Mouse (Mus musculus) limb, embryonic 11.5 days (tissue): ENCODE results near the gene Stap1. TPM values are rescaled to one million over a fixed set of nuclear protein-coding genes. Genes with fewer than 3 reads are reported as not detected.

ENCODE experiments used
- ATAC-seq: fragments of 200-750 bp; cut with Nextera tagmentation; 2 replicates; pipeline ENCODE4 v1.8.0; 2017; ENCODE audit warnings: low read depth; ENCODE audit not compliant: insufficient number of reproducible peaks, low FRiP score, low TSS enrichment
- DNase-seq: peaks from one replicate; pipeline ENCODE4 v3.0.0-alpha.2; 2015; ENCODE audit warnings: low spot score
- H3K27ac ChIP-seq: fragments of 300-500 bp; sonication (generic); replicated peaks from 2 replicates; pipeline ENCODE4 v1.5.1; 2014; ENCODE audit warnings: low read depth, mild to moderate bottlenecking, low read length
- H3K27me3 ChIP-seq: fragments of 300-500 bp; sonication (generic); 2 replicates; pipeline ENCODE4 v1.6.1; 2014; ENCODE audit warnings: mild to moderate bottlenecking, low read length, mixed read lengths; ENCODE audit not compliant: control insufficient read depth, insufficient read depth
- H3K36me3 ChIP-seq: fragments of 300-500 bp; sonication (generic); 2 replicates; pipeline ENCODE4 v1.6.1; 2014; ENCODE audit warnings: mild to moderate bottlenecking, low read length, moderate library complexity, mixed read lengths; ENCODE audit not compliant: control insufficient read depth, insufficient read depth
- H3K4me1 ChIP-seq: fragments of 300-500 bp; sonication (generic); 2 replicates; pipeline ENCODE4 v1.6.1; 2014; ENCODE audit warnings: low read length, mixed read lengths; ENCODE audit not compliant: control insufficient read depth, insufficient read depth
- H3K4me2 ChIP-seq: fragments of 300-500 bp; sonication (generic); 2 replicates; pipeline ENCODE4 v1.6.1; 2014; ENCODE audit warnings: low read depth, mild to moderate bottlenecking, moderate library complexity; ENCODE audit not compliant: severe bottlenecking
- H3K4me3 ChIP-seq: fragments of 300-500 bp; sonication (generic); 2 replicates; pipeline ENCODE4 v1.5.1; 2014; ENCODE audit warnings: low read depth, low read length
- H3K9ac ChIP-seq: fragments of 300-500 bp; sonication (generic); 2 replicates; pipeline ENCODE4 v1.6.1; 2014; ENCODE audit warnings: mild to moderate bottlenecking, low read length
- H3K9me3 ChIP-seq: fragments of 300-500 bp; sonication (generic); 2 replicates; pipeline ENCODE4 v1.6.1; 2016; ENCODE audit warnings: low read length; ENCODE audit not compliant: control insufficient read depth
- WGBS: fragments of 180-500 bp; shearing (Covaris S2); extraction: QIAGEN DNeasy Blood & Tissue Kit; methylation state at CpG from one replicate; pipeline ENCODE4 v1.1.7; 2014; 5-methylcytosine and 5-hydroxymethylcytosine counted together
- polyA plus RNA-seq: library from polyadenylated mRNA; unstranded; fragments of >200 nt; fragmentation: Nextera tagmentation; extraction: Ambion mirVana; gene quantifications from 2 replicates; pipeline ENCODE4 v1.2.1, GENCODE M21; 2014

The Stap1 gene
- polyA plus RNA-seq, 1 experiment from 2014 or later = 0.12 TPM

DNA sequence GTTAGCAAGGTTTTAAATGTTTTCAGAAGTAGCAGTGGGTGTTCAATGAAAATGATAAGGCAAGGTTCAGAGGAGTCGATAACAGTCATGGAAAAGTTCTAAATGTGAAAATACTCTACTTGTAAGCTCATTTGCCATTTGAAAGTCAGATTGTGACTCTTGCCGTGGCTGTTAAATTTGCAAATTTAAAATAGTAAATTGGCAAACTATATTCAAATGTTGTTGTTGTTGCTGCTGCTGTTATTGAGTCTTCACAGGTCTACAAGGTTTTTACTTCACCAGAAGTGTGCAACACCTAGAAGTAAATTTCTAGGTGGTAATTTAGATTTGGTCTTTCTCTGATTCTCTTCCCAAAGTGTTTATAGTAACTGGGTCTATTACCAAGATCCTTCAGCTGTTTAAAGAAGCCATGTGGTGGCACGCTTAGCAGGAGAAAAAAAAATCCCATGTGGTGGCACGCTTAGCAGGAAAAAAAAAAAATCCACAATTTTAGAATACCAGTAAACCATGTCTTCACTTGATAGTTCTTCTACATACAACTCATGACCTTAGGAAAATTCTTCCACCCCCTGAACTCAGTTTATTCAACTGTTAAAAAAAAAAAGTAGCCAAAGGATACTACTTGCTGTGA lies 1.3 kb downstream of the Stap1 start:
- Histone ChIP-seq H3K4me2 (no peak overlapping the region), H3K4me1 (no peaks in the 10 kb centered on the region), H3K36me3 (no peaks in the 10 kb centered on the region), H3K27ac (no peak overlapping the region), H3K27me3 (no peaks in the 10 kb centered on the region), H3K9me3 (no peaks in the 10 kb centered on the region), H3K4me3 (no peak overlapping the region), H3K9ac (no peak overlapping the region)
- no peak for ATAC-seq
- WGBS = 85% methylated on average over 4 of the region's 4 CpGs
- DNase-seq = no peak

GRCm38 (mm10) chr5:86078720-86079334 lies 7.3 kb downstream of the Stap1 start:
- ATAC-seq = no peak
- Histone ChIP-seq H3K9ac (no peak overlapping the region), H3K4me2 (no peak overlapping the region), H3K27me3 (no peaks in the 10 kb centered on the region), H3K9me3 (no peaks in the 10 kb centered on the region), H3K36me3 (no peaks in the 10 kb centered on the region), H3K4me1 (no peaks in the 10 kb centered on the region), H3K4me3 (no peak overlapping the region), H3K27ac (no peak overlapping the region)
- DNase-seq = no peak
- 74% methylated on average over 3 of the region's 3 CpGs for WGBS

GRCm38 (mm10) chr5:86083987-86084386 lies 12.4 kb downstream of the Stap1 start:
- WGBS = 85% methylated on average over 6 of the region's 6 CpGs
- no peak overlapping the region for H3K4me2 ChIP-seq
- ATAC-seq = no peak
- no peaks in the 10 kb centered on the region for H3K9me3 ChIP-seq
- H3K4me1 ChIP-seq = no peaks in the 10 kb centered on the region
- H3K9ac ChIP-seq = no peak overlapping the region
- H3K27ac ChIP-seq = no peak overlapping the region
- no peaks in the 10 kb centered on the region for H3K27me3 ChIP-seq
- no peaks in the 10 kb centered on the region for H3K36me3 ChIP-seq
- no peak overlapping the region for H3K4me3 ChIP-seq
- DNase-seq = no peak

DNA sequence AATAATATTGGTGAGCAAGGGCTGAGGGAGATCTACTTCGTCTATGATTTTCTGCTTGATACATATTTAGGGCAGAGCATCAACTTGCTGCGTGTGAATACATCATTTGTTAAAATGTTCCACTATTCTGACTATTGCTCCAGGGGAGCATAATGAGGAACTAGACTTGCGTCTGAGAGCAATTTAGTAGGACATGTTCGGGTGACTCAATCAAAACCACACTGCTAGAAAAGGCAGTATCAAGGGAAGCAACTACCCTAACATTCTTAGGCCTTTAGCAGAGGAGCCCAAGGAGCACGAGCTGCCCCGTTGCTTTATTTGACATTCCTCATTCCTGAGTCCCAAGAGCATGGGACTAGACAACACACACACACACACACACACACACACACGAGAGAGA lies 13.4 kb downstream of the Stap1 start:
- no peaks in the 10 kb centered on the region for H3K36me3 ChIP-seq
- no peak overlapping the region for H3K9ac ChIP-seq
- ATAC-seq (no peak), DNase-seq (no peak)
- no peaks in the 10 kb centered on the region for H3K9me3 ChIP-seq
- no peak overlapping the region for H3K4me3 ChIP-seq
- 83% methylated on average over 7 of the region's 7 CpGs for WGBS
- H3K4me2 ChIP-seq = no peak overlapping the region
- no peak overlapping the region for H3K27ac ChIP-seq
- H3K27me3 ChIP-seq = no peaks in the 10 kb centered on the region
- H3K4me1 ChIP-seq = no peaks in the 10 kb centered on the region

GRCm38 (mm10) chr5:86086751-86087150 lies 15.2 kb downstream of the Stap1 start:
- no peak for DNase-seq
- Histone ChIP-seq H3K9ac (no peak overlapping the region), H3K27me3 (no peaks in the 10 kb centered on the region), H3K27ac (no peak overlapping the region), H3K4me1 (no peaks in the 10 kb centered on the region), H3K36me3 (no peaks in the 10 kb centered on the region), H3K4me2 (no peak overlapping the region), H3K9me3 (no peaks in the 10 kb centered on the region), H3K4me3 (no peak overlapping the region)
- no peak for ATAC-seq
- 84% methylated on average over 6 of the region's 6 CpGs for WGBS

GRCm38 (mm10) chr5:86094754-86095153 lies 23.2 kb downstream of the Stap1 start:
- Histone ChIP-seq H3K9ac (no peak overlapping the region), H3K4me1 (no peaks in the 10 kb centered on the region), H3K4me2 (no peak overlapping the region), H3K27me3 (no peaks in the 10 kb centered on the region), H3K9me3 (no peaks in the 10 kb centered on the region), H3K4me3 (no peak overlapping the region), H3K27ac (no peak overlapping the region), H3K36me3 (no peaks in the 10 kb centered on the region)
- no peak for DNase-seq
- 86% methylated on average over 9 of the region's 9 CpGs for WGBS
- ATAC-seq = no peak

GRCm38 (mm10) chr5:86098988-86099387 lies 27.4 kb downstream of the Stap1 start:
- no peak overlapping the region for H3K27ac ChIP-seq
- DNase-seq (no peak), ATAC-seq (no peak)
- WGBS = 90% methylated on average over 3 of the region's 3 CpGs
- H3K9ac ChIP-seq = no peak overlapping the region
- H3K9me3 ChIP-seq = no peaks in the 10 kb centered on the region
- H3K4me3 ChIP-seq = no peak overlapping the region
- no peaks in the 10 kb centered on the region for H3K27me3 ChIP-seq
- H3K36me3 ChIP-seq = no peaks in the 10 kb centered on the region
- H3K4me1 ChIP-seq = no peaks in the 10 kb centered on the region
- H3K4me2 ChIP-seq = no peak overlapping the region

- Histone ChIP-seq H3K4me1 (no peaks in the 10 kb centered on the region), H3K9ac (no peak overlapping the region), H3K9me3 (no peaks in the 10 kb centered on the region), H3K4me3 (no peak overlapping the region), H3K27ac (no peak overlapping the region), H3K36me3 (no peaks in the 10 kb centered on the region), H3K4me2 (no peak overlapping the region), H3K27me3 (no peaks in the 10 kb centered on the region)
- ATAC-seq (no peak), DNase-seq (no peak)
- 84% methylated on average over 3 of the region's 3 CpGs for WGBS
Measured at GRCm38 (mm10) chr5:86100621-86101020, 29.1 kb downstream of the Stap1 start.

- Histone ChIP-seq H3K9ac (no peak overlapping the region), H3K4me1 (no peaks in the 10 kb centered on the region), H3K4me2 (no peak overlapping the region), H3K36me3 (no peaks in the 10 kb centered on the region), H3K4me3 (no peak overlapping the region), H3K27ac (no peak overlapping the region), H3K27me3 (no peaks in the 10 kb centered on the region), H3K9me3 (no peaks in the 10 kb centered on the region)
- no peak for ATAC-seq
- WGBS = 100% methylated on average over 2 of the region's 2 CpGs
- DNase-seq = no peak
Measured at GRCm38 (mm10) chr5:86102176-86102575, 30.6 kb downstream of the Stap1 start.
